Comparison of ENCODE assay signal across 16 mouse cellular contexts in the genomic region with DNA sequence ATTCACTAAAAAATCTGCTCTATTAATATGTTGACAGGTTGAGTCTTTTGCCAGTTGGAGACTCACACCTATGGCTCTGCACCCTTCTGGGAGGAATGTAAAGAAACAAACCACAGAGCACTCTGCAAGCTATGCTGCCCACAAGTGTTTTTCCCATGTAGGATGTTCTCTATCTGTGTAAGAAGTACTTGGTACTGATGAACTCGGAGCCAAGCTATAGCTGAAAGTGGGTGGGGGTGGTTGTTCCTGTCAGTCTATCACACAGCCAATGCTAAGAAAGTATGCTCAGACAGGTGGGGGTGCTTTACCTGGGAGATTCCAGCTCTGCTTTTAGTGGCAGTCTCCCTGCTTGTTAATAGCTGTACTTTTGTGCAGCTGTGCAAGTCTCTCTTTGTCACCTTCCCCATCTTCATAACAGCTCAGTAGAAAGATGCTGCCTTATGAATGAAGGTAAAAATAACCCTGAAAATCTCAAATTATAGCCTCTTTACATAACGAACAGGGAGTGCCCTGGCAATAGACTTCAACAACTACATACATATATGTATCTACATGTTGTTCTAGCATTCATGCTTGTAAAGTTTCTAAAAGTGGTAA. TPM values are rescaled to one million over a fixed set of nuclear protein-coding genes. Genes with fewer than 3 reads are reported as not detected.
DNase-seq lines count a peak whose midpoint lies in the region; ATAC-seq lines count a peak whose summit lies in the region.
"Had no signal": no experiment of that assay in that cellular context is flagged by ENCODE, and none has a peak within 500 bp of the region (broad histone marks: within the 10 kb centered on the region; RNA-seq: fewer than 3 reads in every experiment).

No protein-coding gene starts in this region.

- H3K9ac ChIP-seq in intestine, embryonic 14.5 days (ENCODE audit: low read length): no peak overlapping the region
- H3K9ac ChIP-seq in intestine, embryonic 16.5 days (ENCODE audit: low read depth, low read length): no peak overlapping the region
- no peak overlapping the region for H3K9ac ChIP-seq in neural tube, embryonic 15.5 days (replicated peaks)
- H3K9ac ChIP-seq in stomach, embryonic 16.5 days (ENCODE audit: low read length): no peak overlapping the region
- H3K9ac ChIP-seq: embryonic facial prominence, embryonic 13.5 days; hindbrain, embryonic 12.5 days had no signal

- H3K36me3 ChIP-seq in intestine, embryonic 14.5 days (ENCODE audit: control insufficient read depth, insufficient read depth, low read length): peaks cover 14% of the 10 kb centered on the region; the same call in 1 of the 2 replicates
- no peaks in the 10 kb centered on the region for H3K36me3 ChIP-seq in intestine, embryonic 16.5 days (ENCODE audit: control insufficient read depth, insufficient read depth, low read length)
- no peaks in the 10 kb centered on the region for H3K36me3 ChIP-seq in neural tube, embryonic 15.5 days
- H3K36me3 ChIP-seq in stomach, embryonic 16.5 days (ENCODE audit: control insufficient read depth, insufficient read depth, low read length): no peaks in the 10 kb centered on the region
- H3K36me3 ChIP-seq: hindbrain, embryonic 12.5 days had no signal

- ATAC-seq in frontal cortex, adult (ENCODE audit: low TSS enrichment): peak; percentile 18; the same call in 1 of the 2 replicates
- no peak for ATAC-seq in intestine, embryonic 14.5 days (replicated peaks; ENCODE audit: low FRiP score, low TSS enrichment, low read depth)
- no peak for ATAC-seq in intestine, embryonic 16.5 days
- no peak for ATAC-seq in neural tube, embryonic 15.5 days (ENCODE audit: low FRiP score)
- ATAC-seq in stomach, embryonic 16.5 days (ENCODE audit: insufficient read depth, low FRiP score): no peak
- ATAC-seq: inflammation-experienced regulatory T-cells, adult 6 months had no signal

- 78% methylated on average over 2 of the region's 2 CpGs for WGBS in intestine, embryonic 14.5 days
- WGBS in intestine, embryonic 16.5 days: 72% methylated on average over 2 of the region's 2 CpGs
- WGBS in neural tube, embryonic 15.5 days: 70% methylated on average over 2 of the region's 2 CpGs
- 51% methylated on average over 2 of the region's 2 CpGs for WGBS in stomach, embryonic 16.5 days

- DNase-seq in frontal cortex, postnatal 10 days (ENCODE audit: low spot score in 2 of 2): no peak
- peak; percentile 45 for DNase-seq in intestine, embryonic 14.5 days (ENCODE audit: low spot score)
- DNase-seq in neural tube, embryonic 10.5 days (ENCODE audit: extremely low spot score, low spot score): peak; percentile 9
- DNase-seq: cerebellum, adult 9-10 months; kidney, adult 9 months; kidney, postnatal 25 days; lung, adult 2 months; lung, postnatal 36 days had no signal

- no peak overlapping the region for H3K4me3 ChIP-seq in intestine, embryonic 14.5 days (ENCODE audit: low read depth, low read length)
- no peak overlapping the region for H3K4me3 ChIP-seq in intestine, embryonic 16.5 days (ENCODE audit: low read length)
- no peak overlapping the region for H3K4me3 ChIP-seq in neural tube, embryonic 15.5 days (replicated peaks)
- H3K4me3 ChIP-seq in stomach, embryonic 16.5 days (replicated peaks; ENCODE audit: low read length): no peak overlapping the region
- H3K4me3 ChIP-seq: embryonic facial prominence, embryonic 13.5 days; hindbrain, embryonic 12.5 days had no signal

- no peaks in the 10 kb centered on the region for H3K9me3 ChIP-seq in intestine, embryonic 14.5 days (ENCODE audit: control insufficient read depth, low read length)
- no peaks in the 10 kb centered on the region for H3K9me3 ChIP-seq in intestine, embryonic 16.5 days (ENCODE audit: control insufficient read depth, low read length)
- H3K9me3 ChIP-seq in neural tube, embryonic 15.5 days (replicated peaks): no peaks in the 10 kb centered on the region
- no peaks in the 10 kb centered on the region for H3K9me3 ChIP-seq in stomach, embryonic 16.5 days (replicated peaks; ENCODE audit: control insufficient read depth, low read length)
- H3K9me3 ChIP-seq: embryonic facial prominence, embryonic 13.5 days; hindbrain, embryonic 12.5 days had no signal

- no peaks in the 10 kb centered on the region for H3K27me3 ChIP-seq in intestine, embryonic 14.5 days (replicated peaks; ENCODE audit: control insufficient read depth, insufficient read depth, low read length)
- no peaks in the 10 kb centered on the region for H3K27me3 ChIP-seq in intestine, embryonic 16.5 days (replicated peaks; ENCODE audit: control insufficient read depth, insufficient read depth, low read length)
- H3K27me3 ChIP-seq in neural tube, embryonic 15.5 days (replicated peaks): no peaks in the 10 kb centered on the region
- no peaks in the 10 kb centered on the region for H3K27me3 ChIP-seq in stomach, embryonic 16.5 days (ENCODE audit: control insufficient read depth, insufficient read depth, low read length)
- H3K27me3 ChIP-seq: embryonic facial prominence, embryonic 13.5 days; hindbrain, embryonic 12.5 days had no signal

- no peak overlapping the region for H3K27ac ChIP-seq in intestine, embryonic 14.5 days (ENCODE audit: low read depth)
- no peak overlapping the region for H3K27ac ChIP-seq in intestine, embryonic 16.5 days (ENCODE audit: low read length)
- no peak overlapping the region for H3K27ac ChIP-seq in neural tube, embryonic 15.5 days (replicated peaks)
- H3K27ac ChIP-seq in stomach, embryonic 16.5 days (ENCODE audit: low read length): 0 out of 2 replicates have a peak overlapping the region, but pooled peaks have one; percentile 14
- H3K27ac ChIP-seq: embryonic facial prominence, embryonic 13.5 days had no signal

- H3K4me2 ChIP-seq in intestine, embryonic 14.5 days (ENCODE audit: low read length): no peak overlapping the region
- H3K4me2 ChIP-seq in intestine, embryonic 16.5 days (ENCODE audit: low read depth, low read length): no peak overlapping the region
- no peak overlapping the region for H3K4me2 ChIP-seq in neural tube, embryonic 15.5 days
- H3K4me2 ChIP-seq in stomach, embryonic 16.5 days (ENCODE audit: low read depth, low read length): no peak overlapping the region
- H3K4me2 ChIP-seq: embryonic facial prominence, embryonic 13.5 days; hindbrain, embryonic 12.5 days; liver, embryonic 11.5 days had no signal

- peaks cover 15% of the 10 kb centered on the region for H3K4me1 ChIP-seq in intestine, embryonic 14.5 days (replicated peaks; ENCODE audit: control insufficient read depth, insufficient read depth, low read length)
- H3K4me1 ChIP-seq in intestine, embryonic 16.5 days (ENCODE audit: control insufficient read depth, insufficient read depth, low read length): peaks cover 5% of the 10 kb centered on the region; the same call in 1 of the 2 replicates
- peaks cover 39% of the 10 kb centered on the region for H3K4me1 ChIP-seq in neural tube, embryonic 15.5 days
- peaks cover 17% of the 10 kb centered on the region for H3K4me1 ChIP-seq in stomach, embryonic 16.5 days (ENCODE audit: control insufficient read depth, insufficient read depth, low read length)

RNA-seq across cellular contexts. Expression of gene Zeb2, which starts 22.7 kb away (rescaled TPM):
- 44.5 and 49.2 TPM in 2 replicates for polyA plus RNA-seq in intestine, embryonic 14.5 days (2014; fragmentation: Nextera tagmentation; extraction: Ambion mirVana)
- 26.9 and 30.9 TPM in 2 replicates for polyA plus RNA-seq in intestine, embryonic 16.5 days (2015; fragmentation: Nextera tagmentation; extraction: Ambion mirVana)
- polyA plus RNA-seq in neural tube, embryonic 15.5 days (2015; fragmentation: Nextera tagmentation; extraction: Ambion mirVana): 40.5 and 41.1 TPM in 2 replicates
- 43.8 and 50.6 TPM in 2 replicates for polyA plus RNA-seq in stomach, embryonic 16.5 days (2015; fragmentation: Nextera tagmentation; extraction: Ambion mirVana)

Comparison
In these comparisons a context has a peak if more than half of its experiments do, and no peak if none do; other contexts are left out.
1. DNase-seq: peak in intestine, embryonic 14.5 days (single experiment) and neural tube, embryonic 10.5 days (single experiment); none in frontal cortex, postnatal 10 days (0 of 2).